Mouse (Mus musculus) layer of hippocampus, adult 6 months (tissue): ENCODE results near the gene Fndc4. TPM values are rescaled to one million over a fixed set of nuclear protein-coding genes. Genes with fewer than 3 reads are reported as not detected.

Source experiments
- long read RNA-seq, 2 experiments: library from polyadenylated mRNA; unstranded; transcript quantifications; one replicate each; pipeline ENCODE4 v2.0.0; 2019 to 2020
- polyA plus RNA-seq: library from polyadenylated mRNA; unstranded; fragments of <200 nt; fragmentation: Nextera tagmentation; gene quantifications from 2 replicates; pipeline ENCODE4 v1.2.3, GENCODE M21; 2021

The Fndc4 gene
- polyA plus RNA-seq = 72.5 and 92.3 TPM in 2 replicates
- long read RNA-seq, experiment 1, transcript Fndc4-202 (7 exons, 2,333 nt) = major isoform, 63 of 114 reads
- long read RNA-seq, experiment 1, transcript Fndc4-201 (8 exons, 1,375 nt) = minor isoform, 27 of 114 reads
- long read RNA-seq, experiment 1, partial matches to known transcripts = 9 of 114 reads
- long read RNA-seq, experiment 1, other reads (novel, unspliced or antisense) = 15 of 114 reads
- long read RNA-seq, experiment 2, transcript Fndc4-201 (8 exons, 1,375 nt) = minor isoform, 66 of 452 reads
- long read RNA-seq, experiment 2, transcript Fndc4-202 (7 exons, 2,333 nt) = major isoform, 336 of 452 reads
- long read RNA-seq, experiment 2, partial matches to known transcripts = 23 of 452 reads
- long read RNA-seq, experiment 2, other reads (novel, unspliced or antisense) = 26 of 452 reads

GRCm38 (mm10) chr5:31295606-31296141, at the start of gene Fndc4:
Fndc4 (minus strand) TSS chr5:31296080.

GRCm38 (mm10) chr5:31297047-31297757, 1.3 kb upstream of the Fndc4 start, which contains the start of gene Gckr:
Gckr (plus strand) TSS chr5:31297443.

GRCm38 (mm10) chr5:31290521-31291360, 5.1 kb downstream of the Fndc4 start, which contains the start of gene Ift172:
Ift172 (minus strand) TSS chr5:31291116.

GRCm38 (mm10) chr5:31251541-31252101, 44.3 kb downstream of the Fndc4 start, which contains the start of gene Krtcap3:
Krtcap3 (plus strand) TSS chr5:31251691.

Other genes with a start within 250 kb of the Fndc4 start
- 231 and 258 TPM in 2 replicates for gene Atraid, start 247.8 kb downstream of the Fndc4 start, polyA plus RNA-seq
- 9.8 and 12.6 TPM in 2 replicates for gene Slc5a6, start 247.2 kb downstream of the Fndc4 start, polyA plus RNA-seq
- gene Cad, start 241.3 kb downstream of the Fndc4 start, polyA plus RNA-seq = 2.9 and 3.1 TPM in 2 replicates
- not detected in 2 replicates for gene Dnajc5g, start 189.8 kb downstream of the Fndc4 start, polyA plus RNA-seq
- 88.3 and 99.3 TPM in 2 replicates for gene Slc30a3, start 187.8 kb downstream of the Fndc4 start, polyA plus RNA-seq
- gene Trim54, start 179.4 kb downstream of the Fndc4 start, polyA plus RNA-seq = 0.15 and 0.33 TPM in 2 replicates
- gene Ucn, start 157.3 kb downstream of the Fndc4 start, polyA plus RNA-seq = not detected in 2 replicates
- 139 and 146 TPM in 2 replicates for gene Mpv17, start 141.8 kb downstream of the Fndc4 start, polyA plus RNA-seq
- 0.70 and 2.9 TPM in 2 replicates for gene Gm29609, start 116.2 kb downstream of the Fndc4 start, polyA plus RNA-seq
- 12.4 and 12.7 TPM in 2 replicates for gene Gtf3c2, start 115.9 kb downstream of the Fndc4 start, polyA plus RNA-seq
- gene Snx17, start 102.9 kb downstream of the Fndc4 start, polyA plus RNA-seq = 112 and 117 TPM in 2 replicates
- 31.6 and 46.9 TPM in 2 replicates for gene Eif2b4, start 102.7 kb downstream of the Fndc4 start, polyA plus RNA-seq
- 1.6 and 1.9 TPM in 2 replicates for gene Zfp513, start 93.8 kb downstream of the Fndc4 start, polyA plus RNA-seq
- gene Ppm1g, start 75.4 kb downstream of the Fndc4 start, polyA plus RNA-seq = 79.7 and 95.6 TPM in 2 replicates
- gene Nrbp1, start 55.2 kb downstream of the Fndc4 start, polyA plus RNA-seq = 75.4 and 80.3 TPM in 2 replicates
- gene Gm9970, start 54.8 kb downstream of the Fndc4 start, polyA plus RNA-seq = not detected in 2 replicates
- 0.77 and 2.4 TPM in 2 replicates for gene Krtcap3, start 44.4 kb downstream of the Fndc4 start, polyA plus RNA-seq
- gene Ift172, start 5.0 kb downstream of the Fndc4 start, polyA plus RNA-seq = 13.4 and 15.4 TPM in 2 replicates
- gene Gckr, start 1.4 kb upstream of the Fndc4 start, polyA plus RNA-seq = not detected in 2 replicates
- gene Zfp512, start 156.4 kb upstream of the Fndc4 start, polyA plus RNA-seq = 20.5 and 27.4 TPM in 2 replicates
- not detected in 2 replicates for gene 4930548H24Rik, start 189.7 kb upstream of the Fndc4 start, polyA plus RNA-seq
- 42.8 and 49.2 TPM in 2 replicates for gene Gpn1, start 198.7 kb upstream of the Fndc4 start, polyA plus RNA-seq
- 11.2 and 13.6 TPM in 2 replicates for gene Slc4a1ap, start 230.9 kb upstream of the Fndc4 start, polyA plus RNA-seq
- 10.3 and 11.2 TPM in 2 replicates for gene Supt7l, start 231.7 kb upstream of the Fndc4 start, polyA plus RNA-seq